In the genomic region with DNA sequence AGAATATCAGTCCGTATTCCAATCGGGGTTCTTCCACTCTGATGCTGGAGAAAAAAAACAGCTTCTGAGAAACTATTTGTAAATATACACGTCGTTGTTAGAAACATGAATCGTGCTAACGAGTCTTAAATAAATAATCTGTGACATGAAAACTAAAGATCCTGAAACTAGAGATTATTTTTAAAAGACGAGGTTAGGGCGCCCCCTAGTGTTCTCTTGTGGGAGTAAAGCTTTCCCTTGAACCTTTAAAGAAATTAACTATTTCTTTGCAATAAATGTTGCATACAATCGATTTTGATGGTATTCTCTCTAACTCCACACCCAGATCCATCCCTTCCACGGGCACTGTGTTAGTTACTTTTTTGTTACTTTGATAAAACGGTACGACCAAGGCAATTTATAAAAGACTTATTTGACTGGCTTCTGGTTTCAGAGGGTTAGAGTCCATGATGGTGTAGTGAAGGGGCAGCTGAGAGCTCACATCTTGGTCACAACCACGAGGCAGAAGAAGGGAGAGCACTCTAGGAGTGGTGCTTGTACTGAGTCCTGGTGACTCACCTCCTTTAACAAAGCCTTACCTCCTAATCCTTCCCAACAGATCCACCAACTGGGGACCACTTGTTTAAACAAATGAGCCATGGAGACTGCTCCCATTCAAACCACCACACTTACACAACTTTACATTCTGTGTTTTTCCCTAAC, we compare ENCODE assay signal across 8 mouse cellular contexts. TPM values are rescaled to one million over a fixed set of nuclear protein-coding genes. Genes with fewer than 3 reads are reported as not detected.
A peak's percentile ranks its signal among the peaks of the same experiment; 100 is the strongest.
DNase-seq lines count a peak whose midpoint lies in the region; ATAC-seq lines count a peak whose summit lies in the region.

No protein-coding gene starts in this region.

- H3K4me1 ChIP-seq in neural tube, embryonic 12.5 days, result no peaks in the 10 kb centered on the region

- H3K27ac ChIP-seq in neural tube, embryonic 12.5 days, result no peak overlapping the region

- no peak overlapping the region for H3K4me2 ChIP-seq in neural tube, embryonic 12.5 days (replicated peaks)

- 19% methylated on average over 13 of the region's 13 CpGs for WGBS in neural tube, embryonic 12.5 days

- no peak overlapping the region for H3K4me3 ChIP-seq in neural tube, embryonic 12.5 days

- H3K36me3 ChIP-seq in neural tube, embryonic 12.5 days, result no peaks in the 10 kb centered on the region

- intact Hi-C loops in left cerebral cortex, postnatal 4 days (cut with DNase I), result loop anchor here (5.0 to 10.0 kb wide), 3 partner anchors 50 to 520 kb away; no protein-coding TSS in a partner anchor

- no peaks in the 10 kb centered on the region for H3K9me3 ChIP-seq in neural tube, embryonic 12.5 days

- DNase-seq in layer of hippocampus, adult 11-12 months (ENCODE audit: low spot score), result peak; percentile 65
- no peak for DNase-seq in layer of hippocampus, adult 9-11 months
- DNase-seq in MEL-GATA-1-ER (ENCODE audit: extremely low read depth, low read depth), result peak; percentile 23
- DNase-seq in cerebellum, adult 18-20 months, result peak; percentile 48 to 74
- DNase-seq in frontal cortex, postnatal 36 days (ENCODE audit: low spot score in 2 of 2), result peak; percentile 46 to 76
- DNase-seq in left cerebral cortex, postnatal 4 days, result peak; percentile 47

- ATAC-seq in neural tube, embryonic 12.5 days (ENCODE audit: low FRiP score, low read depth), result 0 out of 2 replicates have a peak, but pooled peaks have one; percentile 14
- no peak for ATAC-seq in erythroblast, adult 5-6 weeks (replicated peaks; ENCODE audit: low FRiP score, poor library complexity, severe bottlenecking)

- no peaks in the 10 kb centered on the region for H3K27me3 ChIP-seq in neural tube, embryonic 12.5 days (replicated peaks)

- no peak overlapping the region for H3K9ac ChIP-seq in neural tube, embryonic 12.5 days

RNA-seq across cellular contexts. Expression of gene Scel, which starts 24.4 kb away (rescaled TPM):
- total RNA-seq in left cerebral cortex, postnatal 4 days (2021), result under 1 TPM; 0.46 to 0.56 TPM
- polyA plus RNA-seq in neural tube, embryonic 12.5 days (2016; fragmentation: Nextera tagmentation; extraction: Ambion mirVana), result 0.15 TPM in 2 replicates
- not detected in 2 replicates for total RNA-seq in erythroblast, adult 5-6 weeks (2015; ENCODE audit: low replicate concordance)
- total RNA-seq in erythroblast, adult 5-6 weeks (2017; ENCODE audit: low replicate concordance), result not detected in 2 replicates
